Mouse (Mus musculus) kidney, postnatal 0 days (tissue): ENCODE results near the gene Met. TPM values are rescaled to one million over a fixed set of nuclear protein-coding genes. Genes with fewer than 3 reads are reported as not detected.

Experiments used
- ATAC-seq: fragments of 200-750 bp; cut with Nextera tagmentation; replicated peaks from 2 replicates; pipeline ENCODE4 v1.8.0; 2017; ENCODE audit warnings: low read depth, moderate number of reproducible peaks, moderate TSS enrichment, moderate library complexity; ENCODE audit not compliant: low FRiP score
- DNase-seq: peaks from one replicate; pipeline ENCODE4 v3.0.0-alpha.2; 2016; ENCODE audit warnings: low spot score
- H3K27ac ChIP-seq: fragments of 300-500 bp; sonication (generic); 2 replicates; pipeline ENCODE4 v1.5.1; 2014; ENCODE audit warnings: mild to moderate bottlenecking
- H3K27me3 ChIP-seq: fragments of 300-500 bp; sonication (generic); 2 replicates; pipeline ENCODE4 v1.6.1; 2014; ENCODE audit warnings: low read length, mixed read lengths; ENCODE audit not compliant: insufficient read depth
- H3K36me3 ChIP-seq: fragments of 300-500 bp; sonication (generic); 2 replicates; pipeline ENCODE4 v1.6.1; 2014; ENCODE audit warnings: low read length, mixed read lengths; ENCODE audit not compliant: insufficient read depth
- H3K4me1 ChIP-seq: fragments of 300-500 bp; sonication (generic); replicated peaks from 2 replicates; pipeline ENCODE4 v1.6.1; 2014; ENCODE audit warnings: antibody characterized with exemption, low read length, mixed read lengths; ENCODE audit not compliant: insufficient read depth
- H3K4me2 ChIP-seq: fragments of 300-500 bp; sonication (generic); 2 replicates; pipeline ENCODE4 v1.6.1; 2014; ENCODE audit warnings: mild to moderate bottlenecking, low read length, moderate library complexity, mixed read lengths
- H3K4me3 ChIP-seq: fragments of 300-500 bp; sonication (generic); replicated peaks from 2 replicates; pipeline ENCODE4 v1.5.1; 2014; ENCODE audit warnings: low read depth, low read length
- H3K9ac ChIP-seq: fragments of 300-500 bp; sonication (generic); 2 replicates; pipeline ENCODE4 v1.6.1; 2014; ENCODE audit warnings: low read depth, low read length
- H3K9me3 ChIP-seq: fragments of 300-500 bp; sonication (generic); replicated peaks from 2 replicates; pipeline ENCODE4 v1.6.1; 2016; ENCODE audit warnings: low read length, inconsistent platforms, mixed read lengths
- CTCF ChIP-seq: IDR thresholded peaks from 2 replicates; pipeline ENCODE4 v1.5.1; 2016; ENCODE audit warnings: antibody characterized with exemption, low read depth, mild to moderate bottlenecking, moderate library complexity
- WGBS: fragments of 180-500 bp; shearing (Covaris S2); extraction: QIAGEN DNeasy Blood & Tissue Kit; methylation state at CpG from one replicate; pipeline ENCODE4 v1.1.7; 2014; 5-methylcytosine and 5-hydroxymethylcytosine counted together
- polyA plus RNA-seq: library from polyadenylated mRNA; unstranded; fragments of >200 nt; fragmentation: Nextera tagmentation; extraction: Ambion mirVana; gene quantifications from 2 replicates; pipeline ENCODE4 v1.2.1, GENCODE M21; 2015

Gene Met
- polyA plus RNA-seq, 1 experiment from 2014 or later, result 17.9 TPM

DNA sequence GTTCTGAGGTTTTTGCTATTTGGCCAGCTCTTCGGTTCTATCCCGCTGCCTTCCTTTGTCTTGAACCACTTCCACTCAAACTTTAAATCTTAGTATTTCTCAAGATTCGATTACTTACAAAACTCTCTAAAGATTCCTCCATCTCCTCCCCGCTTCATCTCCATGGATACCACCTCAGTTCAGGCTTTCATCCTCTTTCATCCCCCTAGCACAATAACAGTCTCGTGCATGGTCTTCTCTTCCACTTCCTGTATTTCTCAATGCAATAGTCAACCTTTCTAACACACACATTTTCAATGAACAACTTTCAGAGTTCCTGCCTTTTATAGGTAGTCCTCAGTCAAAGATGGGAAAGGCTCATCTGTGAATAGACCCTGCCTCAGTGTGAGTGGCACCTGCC lies 135.8 kb downstream of the Met start:
- Histone ChIP-seq H3K9me3 (no peaks in the 10 kb centered on the region), H3K9ac (no peak overlapping the region), H3K36me3 (no peaks in the 10 kb centered on the region), H3K27ac (no peak overlapping the region), H3K4me2 (no peak overlapping the region), H3K27me3 (no peaks in the 10 kb centered on the region), H3K4me3 (no peak overlapping the region), H3K4me1 (no peaks in the 10 kb centered on the region)
- DNase-seq, result no peak
- ATAC-seq, result no peak
- no peak for TF ChIP-seq CTCF
- 89% methylated on average over 5 of the region's 5 CpGs for WGBS

DNA sequence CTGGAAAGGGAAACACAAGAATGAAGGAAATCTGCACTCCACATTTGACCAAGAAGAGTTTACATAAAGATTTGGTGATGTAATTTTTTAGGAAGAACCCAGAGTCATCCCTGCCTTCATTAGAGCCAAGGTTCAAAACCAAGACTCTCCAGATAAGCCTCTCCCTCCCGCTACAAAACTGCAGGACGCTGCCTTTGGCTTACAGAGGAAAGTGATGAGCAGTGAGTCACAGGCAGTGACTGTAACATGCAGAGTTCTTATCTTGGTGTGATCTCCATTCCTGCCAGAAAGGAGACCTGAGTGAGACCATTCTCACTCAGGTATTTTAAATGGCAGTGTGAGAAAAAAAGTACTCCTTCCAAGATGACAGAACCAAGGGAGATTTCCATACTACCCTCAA lies 137.9 kb downstream of the Met start:
- no peak for TF ChIP-seq CTCF
- WGBS, result 66% methylated on average over 2 of the region's 2 CpGs
- no peak for ATAC-seq

DNA sequence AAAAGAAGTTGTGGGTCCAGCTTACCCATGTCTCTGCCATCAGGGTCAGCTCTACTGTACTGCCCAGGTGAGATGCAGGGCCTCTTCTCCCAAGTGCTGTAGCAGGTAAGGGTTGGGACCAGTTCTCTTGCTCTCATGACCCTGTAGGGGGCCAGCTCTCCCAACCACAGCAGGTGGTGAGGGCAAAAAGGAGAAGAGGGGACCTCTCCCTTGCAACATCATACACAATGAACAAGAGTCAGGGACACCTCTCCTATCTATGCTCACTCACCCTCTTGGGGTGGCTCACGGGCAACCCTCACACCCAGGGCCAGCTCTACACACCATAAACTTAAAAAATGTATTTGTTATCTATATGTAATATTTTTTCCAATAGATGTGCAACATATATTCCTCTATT lies 143.3 kb downstream of the Met start:
- no peaks in the 10 kb centered on the region for H3K9me3 ChIP-seq
- H3K4me1 ChIP-seq, result no peaks in the 10 kb centered on the region
- no peaks in the 10 kb centered on the region for H3K36me3 ChIP-seq
- no peak overlapping the region for H3K4me2 ChIP-seq
- WGBS, result 94% methylated on average over 1 of the region's 1 CpGs
- H3K9ac ChIP-seq, result no peak overlapping the region
- no peak for TF ChIP-seq CTCF
- no peak overlapping the region for H3K27ac ChIP-seq
- ATAC-seq, result no peak
- no peaks in the 10 kb centered on the region for H3K27me3 ChIP-seq
- H3K4me3 ChIP-seq, result no peak overlapping the region
- DNase-seq, result no peak

More for the DNA sequence above, 137.9 kb downstream of the Met start:
- Histone ChIP-seq H3K27ac (no peak overlapping the region), H3K4me1 (no peaks in the 10 kb centered on the region), H3K4me3 (no peak overlapping the region), H3K9ac (no peak overlapping the region), H3K4me2 (no peak overlapping the region), H3K36me3 (no peaks in the 10 kb centered on the region), H3K27me3 (no peaks in the 10 kb centered on the region), H3K9me3 (no peaks in the 10 kb centered on the region)
- no peak for DNase-seq

DNA sequence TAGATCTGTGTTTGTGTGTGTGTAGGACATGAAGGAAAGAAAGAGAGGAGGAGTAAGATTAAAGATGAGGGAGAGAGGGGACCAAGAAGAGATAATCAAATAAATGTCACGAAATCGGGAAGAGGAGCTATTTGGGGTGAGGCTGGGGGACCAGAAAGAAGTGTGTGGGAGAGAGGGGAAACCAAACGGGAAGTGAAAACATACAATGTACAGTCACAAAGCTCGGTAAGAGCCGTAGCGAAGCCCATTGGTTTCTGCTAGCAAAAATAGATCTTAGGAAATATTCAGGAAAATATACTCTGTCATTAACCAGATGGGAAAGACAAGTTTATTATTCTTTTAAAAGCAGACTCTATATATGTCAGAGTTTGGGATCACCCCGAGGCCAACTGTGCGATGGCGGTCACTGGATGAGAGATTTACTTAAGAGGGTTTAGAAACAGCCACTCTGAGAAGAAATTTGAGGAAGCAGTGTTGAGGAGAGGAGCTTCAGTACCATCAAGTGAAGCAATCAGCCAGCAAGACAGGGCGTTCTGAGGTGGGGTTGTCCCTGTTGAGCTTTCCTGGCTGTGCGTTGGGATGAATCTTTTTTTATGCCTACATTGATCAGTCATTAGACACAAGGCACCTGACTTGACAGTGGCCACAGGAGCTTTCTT lies 147.9 kb downstream of the Met start:
- no peak for TF ChIP-seq CTCF
- H3K36me3 ChIP-seq, result no peaks in the 10 kb centered on the region
- H3K9me3 ChIP-seq, result no peaks in the 10 kb centered on the region
- no peak overlapping the region for H3K4me3 ChIP-seq
- H3K4me1 ChIP-seq, result no peaks in the 10 kb centered on the region
- H3K4me2 ChIP-seq, result no peak overlapping the region
- ATAC-seq (no peak), DNase-seq (no peak)
- H3K27ac ChIP-seq, result no peak overlapping the region
- no peak overlapping the region for H3K9ac ChIP-seq
- WGBS, result 80% methylated on average over 11 of the region's 11 CpGs
- no peaks in the 10 kb centered on the region for H3K27me3 ChIP-seq

DNA sequence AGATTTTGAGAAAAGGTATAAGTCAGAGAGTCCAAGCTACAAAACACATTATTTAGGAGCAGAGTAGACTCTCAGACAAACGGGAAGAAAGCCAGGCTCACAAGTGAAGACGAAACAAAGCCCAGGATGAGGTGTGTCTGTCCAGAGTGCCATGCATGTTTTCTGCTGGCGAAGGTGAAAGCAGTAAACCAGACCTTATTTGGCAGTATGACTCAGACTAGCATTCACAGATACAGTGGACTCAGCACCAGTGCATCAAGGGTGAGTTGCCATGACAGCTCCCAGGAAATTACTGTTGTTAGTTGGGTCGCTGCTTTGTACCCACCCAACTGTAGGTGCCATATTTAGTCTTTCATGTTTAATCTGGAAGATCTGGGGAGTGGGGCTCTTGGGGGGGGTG lies 149.1 kb downstream of the Met start:
- ATAC-seq (no peak), DNase-seq (no peak)
- H3K36me3 ChIP-seq, result no peaks in the 10 kb centered on the region
- no peak overlapping the region for H3K4me3 ChIP-seq
- H3K4me1 ChIP-seq, result no peaks in the 10 kb centered on the region
- no peak for TF ChIP-seq CTCF
- H3K27ac ChIP-seq, result no peak overlapping the region
- H3K4me2 ChIP-seq, result no peak overlapping the region
- 81% methylated on average over 4 of the region's 4 CpGs for WGBS
- no peaks in the 10 kb centered on the region for H3K9me3 ChIP-seq
- H3K9ac ChIP-seq, result no peak overlapping the region
- H3K27me3 ChIP-seq, result no peaks in the 10 kb centered on the region

DNA sequence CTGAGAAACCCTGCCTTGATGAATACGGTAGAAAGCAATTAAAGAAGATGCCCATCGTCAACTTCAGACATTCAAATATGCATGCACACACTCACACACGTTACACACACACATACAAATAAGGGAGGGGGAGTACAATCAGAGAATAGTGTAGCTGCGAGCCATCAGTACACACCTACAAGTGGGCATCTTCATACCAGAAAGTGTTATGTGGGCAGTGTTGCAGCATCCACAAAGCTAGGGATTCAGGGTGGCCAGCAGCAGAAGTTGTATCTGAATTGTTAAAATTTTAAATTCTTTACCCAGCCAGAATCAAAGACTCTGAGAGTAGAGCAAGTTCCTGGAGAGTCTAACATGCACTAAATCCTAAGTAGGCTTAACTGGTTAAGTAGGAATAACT lies 157.2 kb downstream of the Met start:
- no peak overlapping the region for H3K4me3 ChIP-seq
- no peak for TF ChIP-seq CTCF
- H3K27me3 ChIP-seq, result no peaks in the 10 kb centered on the region
- H3K36me3 ChIP-seq, result no peaks in the 10 kb centered on the region
- H3K4me2 ChIP-seq, result no peak overlapping the region
- 90% methylated on average over 4 of the region's 4 CpGs for WGBS
- H3K9me3 ChIP-seq, result no peaks in the 10 kb centered on the region
- DNase-seq (no peak), ATAC-seq (no peak)
- H3K4me1 ChIP-seq, result no peaks in the 10 kb centered on the region
- no peak overlapping the region for H3K9ac ChIP-seq
- H3K27ac ChIP-seq, result no peak overlapping the region

DNA sequence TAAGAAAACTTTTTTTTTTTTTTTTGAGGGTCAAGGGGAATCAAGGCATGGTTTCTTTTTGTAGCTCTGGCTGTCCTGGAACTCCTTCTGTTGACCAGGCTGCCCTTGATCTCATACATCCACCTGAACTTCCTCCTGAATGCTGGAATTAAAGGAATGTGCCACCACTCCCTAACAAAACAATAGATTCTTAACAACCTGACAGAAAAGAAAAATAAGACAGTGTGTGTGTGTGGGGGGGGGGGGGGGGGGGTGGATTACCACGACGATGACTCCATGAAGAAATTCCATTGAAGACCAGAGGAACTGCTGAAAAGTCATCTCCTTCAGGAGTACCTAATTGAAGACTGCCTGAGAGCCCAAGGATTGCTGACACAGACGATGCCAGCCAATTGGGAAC lies 157.8 kb downstream of the Met start:
- Histone ChIP-seq H3K4me2 (no peak overlapping the region), H3K9me3 (no peaks in the 10 kb centered on the region), H3K27me3 (no peaks in the 10 kb centered on the region), H3K9ac (no peak overlapping the region), H3K4me3 (no peak overlapping the region), H3K27ac (no peak overlapping the region), H3K4me1 (no peaks in the 10 kb centered on the region), H3K36me3 (no peaks in the 10 kb centered on the region)
- DNase-seq, result no peak
- no peak for ATAC-seq
- no peak for TF ChIP-seq CTCF
- WGBS, result 53% methylated on average over 3 of the region's 3 CpGs

Other genes with a start within 250 kb of the Met start
- 53.9 and 54.2 TPM in 2 replicates for gene Cav2, start 182.6 kb upstream of the Met start, polyA plus RNA-seq
- 69.4 and 75.5 TPM in 2 replicates for gene Cav1, start 157.5 kb upstream of the Met start, polyA plus RNA-seq
- 218 and 225 TPM in 2 replicates for gene Capza2, start 172.4 kb downstream of the Met start, polyA plus RNA-seq
- 18.4 and 19.4 TPM in 2 replicates for gene St7, start 229.1 kb downstream of the Met start, polyA plus RNA-seq